Mouse (Mus musculus): Measurements from ENCODE around the gene Gpr157. TPM values are rescaled to one million over a fixed set of nuclear protein-coding genes. Genes with fewer than 3 reads are reported as not detected.
"Not testable (repeated sequence)": the region's sequence is repeated elsewhere in the genome, so short reads cannot be mapped to it uniquely, and the experiment has no call there.

Gene Gpr157
- 2.1 and 2.2 TPM in 2 replicates for polyA plus RNA-seq (2016; fragmentation: Nextera tagmentation; extraction: Ambion mirVana)

DNA sequence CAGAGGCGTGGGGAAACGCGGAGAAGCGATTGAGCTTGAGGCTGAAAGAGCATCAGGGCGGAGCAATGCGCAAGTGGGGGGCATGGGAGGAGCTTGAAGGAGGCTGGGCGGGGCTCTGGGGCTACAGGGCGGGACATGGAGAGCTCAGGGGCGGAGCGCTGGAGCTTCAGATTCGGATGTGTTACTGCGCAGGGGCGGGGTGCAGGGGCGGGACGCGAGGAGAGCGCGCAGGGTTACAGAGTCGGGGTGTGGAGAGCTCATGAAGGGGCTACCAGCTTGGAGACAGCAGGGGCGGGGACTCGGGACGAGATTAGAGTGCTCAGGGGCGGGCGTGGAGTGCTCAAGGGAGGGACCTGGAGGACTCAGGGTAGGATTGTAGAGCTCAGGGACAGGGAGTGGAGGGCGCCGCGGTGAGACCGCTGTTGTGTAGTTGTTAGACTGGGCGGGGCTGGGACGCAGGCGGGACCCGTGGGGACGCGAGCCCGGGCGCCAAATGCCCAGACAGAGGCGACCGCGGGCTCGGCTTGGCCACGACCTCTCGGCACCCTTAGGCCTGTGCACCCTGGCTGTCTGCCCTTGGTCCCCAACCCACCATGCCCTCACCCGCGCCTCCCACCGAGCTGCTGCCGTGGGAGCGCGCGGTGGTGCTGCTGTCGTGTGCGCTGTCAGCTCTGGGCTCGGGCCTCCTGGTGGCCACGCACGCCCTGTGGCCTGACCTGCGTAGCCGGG is at the start of gene Gpr157:
Gene Gpr157 (plus strand): TSS at position 205 of the 729 bp plus-strand sequence.
- H3K36me3 ChIP-seq: no peaks in the 10 kb centered on the region
- H3K4me3 ChIP-seq: peak within 1 kb of the TSS; percentile 67
- WGBS: under 1% methylated on average over 48 of the region's 56 CpGs
- peaks cover 6% of the 10 kb centered on the region for H3K27me3 ChIP-seq (replicated peaks)
- H3K4me1 ChIP-seq (replicated peaks): peaks cover 38% of the 10 kb centered on the region
- peak within 1 kb of the TSS; percentile 69 for H3K27ac ChIP-seq (ENCODE audit: poor library complexity, severe bottlenecking)
- H3K9ac ChIP-seq: peak within 1 kb of the TSS; percentile 82
- peak within 1 kb of the TSS; percentile 97 for H3K4me2 ChIP-seq
- peaks cover 6% of the 10 kb centered on the region; the same call in 1 of the 2 replicates for H3K9me3 ChIP-seq (replicated peaks)
- peak; percentile 95 for ATAC-seq (ENCODE audit: insufficient number of reproducible peaks, low FRiP score)

GRCm38 (mm10) chr4:150038533-150038932 is 48.6 kb upstream of the Gpr157 start:
- Histone ChIP-seq H3K9me3 (replicated peaks) (0 out of 2 replicates have a peak, but pooled peaks cover under 1% of the 10 kb centered on the region), H3K9ac (no peak overlapping the region), H3K27ac (ENCODE audit: poor library complexity, severe bottlenecking) (no peak overlapping the region), H3K4me2 (no peak overlapping the region), H3K27me3 (replicated peaks) (peaks cover 18% of the 10 kb centered on the region), H3K4me1 (replicated peaks) (peaks cover 9% of the 10 kb centered on the region), H3K36me3 (no peaks in the 10 kb centered on the region), H3K4me3 (no peak overlapping the region)
- no peak for ATAC-seq (ENCODE audit: insufficient number of reproducible peaks, low FRiP score)
- 79% methylated on average over 7 of the region's 7 CpGs for WGBS

DNA sequence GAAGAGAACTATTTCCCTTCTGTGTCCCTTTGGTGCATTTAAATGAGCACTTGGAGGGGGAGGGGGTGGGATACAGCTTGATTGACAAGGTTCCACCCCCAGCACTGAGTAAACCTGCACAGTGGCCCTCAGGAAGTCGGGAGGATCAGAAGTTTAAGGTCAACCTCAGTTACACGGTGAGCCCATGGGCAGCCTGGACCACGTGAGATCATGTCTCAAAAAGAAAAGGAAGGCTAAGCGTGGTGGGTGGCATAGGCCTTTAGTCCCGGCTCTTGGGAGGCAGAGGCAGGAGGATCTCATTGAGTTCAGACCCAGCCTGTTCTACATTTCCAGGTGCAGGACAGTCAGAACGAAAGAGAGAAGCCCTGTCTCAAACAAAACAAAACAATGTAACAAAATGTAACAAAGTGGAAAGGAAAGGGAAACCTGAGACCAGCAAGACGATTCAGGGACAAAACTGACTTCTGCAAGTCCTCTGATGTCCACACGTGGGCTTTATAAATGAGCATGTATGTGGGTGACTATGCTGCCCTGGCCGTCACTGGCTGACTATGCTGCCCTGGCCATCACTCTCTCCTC is 47.1 kb upstream of the Gpr157 start:
- Histone ChIP-seq H3K4me2 (no peak overlapping the region), H3K36me3 (no peaks in the 10 kb centered on the region), H3K9me3 (replicated peaks) (0 out of 2 replicates have a peak, but pooled peaks cover 2% of the 10 kb centered on the region), H3K27me3 (replicated peaks) (peaks cover 8% of the 10 kb centered on the region), H3K9ac (no peak overlapping the region), H3K4me1 (replicated peaks) (0 out of 2 replicates have a peak, but pooled peaks cover 2% of the 10 kb centered on the region), H3K4me3 (no peak overlapping the region), H3K27ac (ENCODE audit: poor library complexity, severe bottlenecking) (no peak overlapping the region)
- WGBS: 77% methylated on average over 9 of the region's 9 CpGs
- no peak for ATAC-seq (ENCODE audit: insufficient number of reproducible peaks, low FRiP score)

DNA sequence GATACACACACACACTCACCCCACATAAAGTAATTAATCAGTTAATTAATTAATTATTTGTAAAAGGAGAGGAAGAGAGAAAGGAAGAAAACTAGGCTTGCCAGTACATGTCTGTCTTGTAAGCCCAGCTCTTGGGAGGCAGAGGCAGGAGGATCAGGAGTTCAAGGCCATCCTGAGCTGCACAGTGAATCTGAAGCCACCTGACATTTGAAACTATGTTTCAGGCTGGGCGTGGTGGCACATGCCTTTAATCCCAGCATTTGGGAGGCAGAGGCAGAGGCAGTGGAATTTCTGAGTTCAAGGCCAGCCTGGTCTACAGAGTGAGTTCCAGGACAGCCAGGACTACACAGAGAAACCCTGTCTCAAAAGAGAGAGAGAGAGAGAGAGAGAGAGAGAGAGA is 46.3 kb upstream of the Gpr157 start:
- H3K27me3 ChIP-seq (replicated peaks): peaks cover 12% of the 10 kb centered on the region
- H3K36me3 ChIP-seq; H3K9me3 ChIP-seq (replicated peaks); H3K4me3 ChIP-seq; H3K9ac ChIP-seq; ATAC-seq (ENCODE audit: insufficient number of reproducible peaks, low FRiP score); H3K4me1 ChIP-seq (replicated peaks); H3K4me2 ChIP-seq; H3K27ac ChIP-seq (ENCODE audit: poor library complexity, severe bottlenecking): not testable (repeated sequence)
- WGBS: 70% methylated on average over 1 of the region's 1 CpGs

DNA sequence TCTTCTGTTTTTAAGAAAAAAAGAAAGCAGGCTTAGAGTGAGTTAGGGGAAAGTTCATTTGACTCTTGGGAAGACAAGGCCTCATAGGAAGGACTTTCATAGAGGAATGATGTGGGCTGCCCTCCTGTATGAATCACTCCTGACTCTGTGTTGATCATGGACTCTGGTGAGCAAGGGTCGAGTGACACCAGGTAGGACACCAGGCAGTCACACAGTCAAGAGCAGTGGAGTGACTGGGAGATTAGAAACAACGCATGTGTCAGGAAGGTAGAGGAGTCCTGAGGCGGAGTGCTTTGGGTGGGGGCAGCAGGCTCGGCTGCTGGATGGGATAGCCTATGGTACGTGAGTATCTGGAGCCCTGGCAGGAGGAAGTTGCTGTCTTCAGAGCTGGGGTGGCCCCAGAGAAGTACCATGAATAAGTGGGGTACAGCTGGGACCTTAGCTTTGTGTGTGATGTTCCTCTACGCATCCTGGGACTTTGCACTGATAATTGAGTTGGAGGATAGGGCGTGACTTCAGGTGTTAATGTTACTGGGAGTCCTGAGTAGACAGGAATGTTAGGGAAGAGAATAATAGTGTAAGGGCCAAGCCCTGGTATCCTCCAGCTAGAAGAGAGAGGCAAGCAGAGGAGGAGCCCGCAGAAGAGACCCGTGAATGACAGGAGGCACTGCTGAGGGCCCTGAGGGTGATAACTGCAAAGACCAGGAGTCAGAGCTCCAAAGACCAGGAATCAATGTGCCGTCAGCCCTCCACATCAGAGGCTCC is 45.6 kb upstream of the Gpr157 start:
- Histone ChIP-seq H3K4me3 (no peak overlapping the region), H3K27me3 (replicated peaks) (peaks cover 18% of the 10 kb centered on the region), H3K9me3 (replicated peaks) (0 out of 2 replicates have a peak, but pooled peaks cover 2% of the 10 kb centered on the region), H3K9ac (no peak overlapping the region), H3K36me3 (no peaks in the 10 kb centered on the region), H3K4me1 (replicated peaks) (no peaks in the 10 kb centered on the region), H3K27ac (ENCODE audit: poor library complexity, severe bottlenecking) (no peak overlapping the region), H3K4me2 (no peak overlapping the region)
- no peak for ATAC-seq (ENCODE audit: insufficient number of reproducible peaks, low FRiP score)
- 74% methylated on average over 10 of the region's 10 CpGs for WGBS

DNA sequence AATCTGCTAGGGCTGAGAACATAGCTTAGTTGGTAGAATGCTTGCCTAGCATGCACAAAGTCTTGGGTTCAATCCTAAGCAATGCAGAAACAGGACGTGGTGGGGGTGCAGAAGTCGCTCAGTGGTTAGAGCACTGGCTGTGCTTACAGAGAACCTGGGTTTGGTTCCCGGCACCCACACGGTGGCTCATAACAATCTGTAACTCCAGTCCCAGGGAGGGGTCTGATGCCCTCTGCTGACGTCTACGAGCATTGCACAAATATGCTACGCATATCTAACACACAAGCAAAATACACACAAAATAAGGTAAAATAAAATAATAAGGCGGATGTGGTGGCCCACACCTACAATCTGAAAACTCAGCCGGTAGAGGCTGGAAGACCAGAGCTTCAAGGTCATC is 43.6 kb upstream of the Gpr157 start:
- Histone ChIP-seq H3K36me3 (no peaks in the 10 kb centered on the region), H3K9ac (no peak overlapping the region), H3K4me2 (no peak overlapping the region), H3K4me1 (replicated peaks) (peaks cover 12% of the 10 kb centered on the region), H3K27ac (ENCODE audit: poor library complexity, severe bottlenecking) (no peak overlapping the region), H3K4me3 (no peak overlapping the region), H3K27me3 (replicated peaks) (peaks cover 32% of the 10 kb centered on the region), H3K9me3 (replicated peaks) (0 out of 2 replicates have a peak, but pooled peaks cover 2% of the 10 kb centered on the region)
- 87% methylated on average over 9 of the region's 9 CpGs for WGBS
- no peak for ATAC-seq (ENCODE audit: insufficient number of reproducible peaks, low FRiP score)

- H3K9ac ChIP-seq: peak overlapping the region; percentile 70
- peaks cover 20% of the 10 kb centered on the region for H3K4me1 ChIP-seq (replicated peaks)
- H3K4me3 ChIP-seq: peak overlapping the region; percentile 55
- no peaks in the 10 kb centered on the region for H3K36me3 ChIP-seq
- H3K27ac ChIP-seq (ENCODE audit: poor library complexity, severe bottlenecking): no peak overlapping the region
- WGBS: 1% methylated on average over 20 of the region's 20 CpGs
- ATAC-seq (ENCODE audit: insufficient number of reproducible peaks, low FRiP score): peak; percentile 69
- peaks cover 62% of the 10 kb centered on the region for H3K27me3 ChIP-seq (replicated peaks)
- peak overlapping the region; percentile 94 for H3K4me2 ChIP-seq
- peaks cover 5% of the 10 kb centered on the region; the same call in 1 of the 2 replicates for H3K9me3 ChIP-seq (replicated peaks)
Observed at GRCm38 (mm10) chr4:150048038-150048437, 39.1 kb upstream of the Gpr157 start.

GRCm38 (mm10) chr4:150048478-150049156 is 38.5 kb upstream of the Gpr157 start:
- peak overlapping the region; percentile 70 for H3K9ac ChIP-seq
- peak overlapping the region; percentile 94 for H3K4me2 ChIP-seq
- H3K27ac ChIP-seq (ENCODE audit: poor library complexity, severe bottlenecking): no peak overlapping the region
- peak overlapping the region; percentile 55 for H3K4me3 ChIP-seq
- peaks cover 4% of the 10 kb centered on the region; the same call in 1 of the 2 replicates for H3K9me3 ChIP-seq (replicated peaks)
- WGBS: under 1% methylated on average over 49 of the region's 49 CpGs
- H3K36me3 ChIP-seq: no peaks in the 10 kb centered on the region
- H3K27me3 ChIP-seq (replicated peaks): peaks cover 62% of the 10 kb centered on the region
- peaks cover 20% of the 10 kb centered on the region for H3K4me1 ChIP-seq (replicated peaks)
- peak; percentile 66 for ATAC-seq (ENCODE audit: insufficient number of reproducible peaks, low FRiP score)

DNA sequence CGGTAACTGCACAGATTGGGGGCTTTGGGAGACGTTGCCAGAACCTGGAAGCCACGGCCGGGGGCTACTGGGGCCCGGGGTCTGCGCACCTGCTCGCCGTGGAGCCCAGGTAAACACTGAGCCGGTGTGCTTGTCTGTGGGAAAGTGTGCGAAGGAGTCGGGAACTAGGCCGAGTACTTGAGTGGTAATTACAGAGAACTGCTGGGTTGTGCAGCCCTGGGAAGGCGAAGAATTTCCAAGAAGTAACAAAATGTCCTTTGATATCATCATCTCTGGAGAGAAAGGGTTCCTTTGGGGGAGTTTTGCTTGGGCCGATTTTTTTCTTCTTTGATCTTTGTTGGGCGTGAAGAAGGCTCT is 38.0 kb upstream of the Gpr157 start:
- Histone ChIP-seq H3K9me3 (replicated peaks) (peaks cover 3% of the 10 kb centered on the region; the same call in 1 of the 2 replicates), H3K27ac (ENCODE audit: poor library complexity, severe bottlenecking) (no peak overlapping the region), H3K4me2 (peak overlapping the region; percentile 94), H3K4me1 (replicated peaks) (peaks cover 20% of the 10 kb centered on the region), H3K36me3 (no peaks in the 10 kb centered on the region), H3K27me3 (replicated peaks) (peaks cover 62% of the 10 kb centered on the region), H3K9ac (peak overlapping the region; percentile 70), H3K4me3 (peak overlapping the region; percentile 55)
- WGBS: 14% methylated on average over 15 of the region's 15 CpGs
- no peak for ATAC-seq (ENCODE audit: insufficient number of reproducible peaks, low FRiP score)

GRCm38 (mm10) chr4:150049564-150050226 is 37.5 kb upstream of the Gpr157 start:
- H3K36me3 ChIP-seq: no peaks in the 10 kb centered on the region
- no peak overlapping the region for H3K9ac ChIP-seq
- H3K4me3 ChIP-seq: peak overlapping the region; percentile 55
- H3K9me3 ChIP-seq (replicated peaks): peaks cover 3% of the 10 kb centered on the region; the same call in 1 of the 2 replicates
- no peak for ATAC-seq (ENCODE audit: insufficient number of reproducible peaks, low FRiP score)
- peaks cover 59% of the 10 kb centered on the region for H3K27me3 ChIP-seq (replicated peaks)
- no peak overlapping the region for H3K27ac ChIP-seq (ENCODE audit: poor library complexity, severe bottlenecking)
- WGBS: 16% methylated on average over 13 of the region's 13 CpGs
- peak overlapping the region; percentile 94 for H3K4me2 ChIP-seq
- H3K4me1 ChIP-seq (replicated peaks): peaks cover 20% of the 10 kb centered on the region

Measured in heart, embryonic 12.5 days (tissue).